Mouse (Mus musculus): ENCODE measurements around the gene Epb42. TPM values are rescaled to one million over a fixed set of nuclear protein-coding genes. Genes with fewer than 3 reads are reported as not detected.
A peak's percentile ranks its signal among the peaks of the same experiment; 100 is the strongest.

Epb42 gene
- polyA plus RNA-seq, 1 experiment, result not detected

DNA sequence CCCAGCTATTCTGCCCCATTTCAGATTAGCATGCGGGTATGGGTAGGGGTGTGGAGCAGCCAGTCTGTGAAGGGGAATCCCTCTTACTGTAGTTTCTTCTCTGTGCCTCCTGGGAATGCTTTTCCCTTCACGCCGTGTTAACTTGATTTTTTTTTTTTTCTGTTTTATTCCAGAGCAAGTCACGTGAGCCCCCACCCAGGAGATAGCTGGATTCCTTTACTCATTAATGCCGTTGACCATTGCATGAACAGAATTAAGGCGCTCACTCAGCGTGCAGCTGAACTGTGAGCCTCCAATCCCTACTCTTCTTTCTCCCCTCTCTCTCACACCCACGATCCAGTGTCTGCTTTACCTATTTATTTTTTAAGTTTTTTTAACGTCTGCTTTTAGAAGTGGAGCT lies 20.6 kb downstream of the Epb42 start:
- H3K9ac ChIP-seq (ENCODE audit: low read depth, poor library complexity, severe bottlenecking), result no peak overlapping the region
- no peak for TF ChIP-seq POLR2A (IDR thresholded peaks at IDR 0.05; ENCODE audit: insufficient read depth, low read length)
- TF ChIP-seq EP300 (IDR thresholded peaks at IDR 0.05; ENCODE audit: insufficient read depth, low read depth, low read length), result no peak
- no peak for TF ChIP-seq CTCF (IDR thresholded peaks at IDR 0.05; ENCODE audit: low read depth, low read length)
- H3K9me3 ChIP-seq (replicated peaks; ENCODE audit: control insufficient read depth, insufficient read depth, low read length, poor library complexity, severe bottlenecking), result 0 out of 2 replicates have a peak, but pooled peaks cover 3% of the 10 kb centered on the region
- no peak overlapping the region for H3K4me3 ChIP-seq (ENCODE audit: low read depth, low read length)
- no peaks in the 10 kb centered on the region for H3K27me3 ChIP-seq (ENCODE audit: control insufficient read depth, insufficient read depth, low read length, poor library complexity, severe bottlenecking)
- peaks cover 3% of the 10 kb centered on the region; the same call in 1 of the 2 replicates for H3K36me3 ChIP-seq (ENCODE audit: control insufficient read depth, insufficient read depth, low read length, poor library complexity, severe bottlenecking)
- no peaks in the 10 kb centered on the region for H3K4me1 ChIP-seq (ENCODE audit: control insufficient read depth, insufficient read depth, low read length)
- no peak overlapping the region for H3K27ac ChIP-seq (ENCODE audit: insufficient read depth, low read length)

DNA sequence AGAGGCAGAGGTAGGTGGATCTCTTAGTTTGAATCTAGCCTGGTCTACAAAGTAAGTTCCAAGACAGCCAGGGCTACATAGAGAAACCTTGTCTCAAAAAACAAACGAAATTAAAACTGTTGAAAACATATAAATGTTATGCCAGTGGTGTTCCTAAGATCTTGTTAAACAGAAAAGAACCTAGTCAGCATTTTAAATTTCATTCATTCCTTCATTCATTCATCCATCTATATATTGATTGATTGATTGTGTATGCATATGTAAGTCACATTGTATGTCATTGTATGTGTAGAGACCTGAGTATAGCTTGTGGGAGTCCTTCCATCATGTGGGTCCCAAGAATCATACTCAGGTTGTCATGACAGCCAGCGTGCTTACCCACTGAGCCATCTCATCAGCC lies 21.4 kb downstream of the Epb42 start:
- Histone ChIP-seq H3K9me3 (replicated peaks; ENCODE audit: control insufficient read depth, insufficient read depth, low read length, poor library complexity, severe bottlenecking) (0 out of 2 replicates have a peak, but pooled peaks cover 3% of the 10 kb centered on the region), H3K27ac (ENCODE audit: insufficient read depth, low read length) (no peak overlapping the region), H3K27me3 (ENCODE audit: control insufficient read depth, insufficient read depth, low read length, poor library complexity, severe bottlenecking) (no peaks in the 10 kb centered on the region), H3K4me1 (ENCODE audit: control insufficient read depth, insufficient read depth, low read length) (no peaks in the 10 kb centered on the region), H3K36me3 (ENCODE audit: control insufficient read depth, insufficient read depth, low read length, poor library complexity, severe bottlenecking) (peaks cover 3% of the 10 kb centered on the region; the same call in 1 of the 2 replicates), H3K4me3 (ENCODE audit: low read depth, low read length) (no peak overlapping the region), H3K9ac (ENCODE audit: low read depth, poor library complexity, severe bottlenecking) (no peak overlapping the region)
- no peak for TF ChIP-seq POLR2A (IDR thresholded peaks at IDR 0.05; ENCODE audit: insufficient read depth, low read length)
- no peak for TF ChIP-seq CTCF (IDR thresholded peaks at IDR 0.05; ENCODE audit: low read depth, low read length)
- TF ChIP-seq EP300 (IDR thresholded peaks at IDR 0.05; ENCODE audit: insufficient read depth, low read depth, low read length), result no peak

GRCm38 (mm10) chr2:121012676-121013075 lies 24.2 kb downstream of the Epb42 start:
- Histone ChIP-seq H3K9me3 (replicated peaks; ENCODE audit: control insufficient read depth, insufficient read depth, low read length, poor library complexity, severe bottlenecking) (0 out of 2 replicates have a peak, but pooled peaks cover under 1% of the 10 kb centered on the region), H3K27me3 (ENCODE audit: control insufficient read depth, insufficient read depth, low read length, poor library complexity, severe bottlenecking) (no peaks in the 10 kb centered on the region)

DNA sequence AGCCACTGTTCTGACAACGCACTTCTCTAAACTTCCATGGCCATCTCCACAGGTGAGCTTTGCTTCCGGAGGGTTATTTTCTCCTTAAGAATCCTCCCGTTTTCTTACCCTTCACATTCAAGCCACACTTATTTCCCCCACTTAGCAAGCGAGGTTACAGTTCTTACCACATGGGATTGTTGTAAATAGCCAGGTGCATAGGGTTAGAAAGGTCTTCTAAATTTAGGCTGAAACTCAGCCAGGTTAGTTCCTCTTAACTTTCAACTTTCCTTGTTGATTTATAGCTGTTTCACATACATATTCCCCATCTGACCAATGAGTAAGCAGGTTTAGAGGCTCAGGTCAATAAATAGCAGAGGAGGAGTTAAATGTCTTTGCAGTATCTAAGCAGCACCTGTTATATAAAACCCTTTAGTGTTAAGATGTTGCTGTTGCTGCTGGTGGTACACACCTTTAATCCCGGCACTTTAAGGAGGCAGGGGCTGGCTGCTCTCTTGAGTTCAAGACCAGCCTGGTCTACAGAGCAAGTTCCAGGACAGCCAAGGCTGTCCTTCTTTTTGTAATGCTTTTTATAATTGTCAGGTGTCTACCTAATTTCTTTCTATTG lies 27.7 kb downstream of the Epb42 start:
- Histone ChIP-seq H3K27ac (ENCODE audit: insufficient read depth, low read length) (no peak overlapping the region), H3K9me3 (replicated peaks; ENCODE audit: control insufficient read depth, insufficient read depth, low read length, poor library complexity, severe bottlenecking) (no peaks in the 10 kb centered on the region), H3K4me3 (ENCODE audit: low read depth, low read length) (peak overlapping the region; percentile 93), H3K4me1 (ENCODE audit: control insufficient read depth, insufficient read depth, low read length) (no peaks in the 10 kb centered on the region), H3K9ac (ENCODE audit: low read depth, poor library complexity, severe bottlenecking) (peak overlapping the region; percentile 40), H3K36me3 (ENCODE audit: control insufficient read depth, insufficient read depth, low read length, poor library complexity, severe bottlenecking) (no peaks in the 10 kb centered on the region), H3K27me3 (ENCODE audit: control insufficient read depth, insufficient read depth, low read length, poor library complexity, severe bottlenecking) (no peaks in the 10 kb centered on the region)
- TF ChIP-seq CTCF (IDR thresholded peaks at IDR 0.05; ENCODE audit: low read depth, low read length), result no peak

More at GRCm38 (mm10) chr2:121012676-121013075, 24.2 kb downstream of the Epb42 start:
- Histone ChIP-seq H3K36me3 (ENCODE audit: control insufficient read depth, insufficient read depth, low read length, poor library complexity, severe bottlenecking) (peaks cover 3% of the 10 kb centered on the region; the same call in 1 of the 2 replicates), H3K4me3 (ENCODE audit: low read depth, low read length) (no peak overlapping the region), H3K4me1 (ENCODE audit: control insufficient read depth, insufficient read depth, low read length) (no peaks in the 10 kb centered on the region), H3K27ac (ENCODE audit: insufficient read depth, low read length) (no peak overlapping the region), H3K9ac (ENCODE audit: low read depth, poor library complexity, severe bottlenecking) (no peak overlapping the region)
- no peak for TF ChIP-seq EP300 (IDR thresholded peaks at IDR 0.05; ENCODE audit: insufficient read depth, low read depth, low read length)
- no peak for TF ChIP-seq CTCF (IDR thresholded peaks at IDR 0.05; ENCODE audit: low read depth, low read length)
- TF ChIP-seq POLR2A (IDR thresholded peaks at IDR 0.05; ENCODE audit: insufficient read depth, low read length), result no peak

GRCm38 (mm10) chr2:121008664-121009007 lies 28.2 kb downstream of the Epb42 start:
- TF ChIP-seq CTCF (IDR thresholded peaks at IDR 0.05; ENCODE audit: low read depth, low read length), result no peak
- TF ChIP-seq EP300 (IDR thresholded peaks at IDR 0.05; ENCODE audit: insufficient read depth, low read depth, low read length), result no peak
- TF ChIP-seq POLR2A (IDR thresholded peaks at IDR 0.05; ENCODE audit: insufficient read depth, low read length), result no peak
- H3K4me3 ChIP-seq (ENCODE audit: low read depth, low read length), result peak overlapping the region; percentile 93
- peak overlapping the region; percentile 40 for H3K9ac ChIP-seq (ENCODE audit: low read depth, poor library complexity, severe bottlenecking)
- H3K36me3 ChIP-seq (ENCODE audit: control insufficient read depth, insufficient read depth, low read length, poor library complexity, severe bottlenecking), result no peaks in the 10 kb centered on the region
- no peaks in the 10 kb centered on the region for H3K4me1 ChIP-seq (ENCODE audit: control insufficient read depth, insufficient read depth, low read length)
- H3K9me3 ChIP-seq (replicated peaks; ENCODE audit: control insufficient read depth, insufficient read depth, low read length, poor library complexity, severe bottlenecking), result no peaks in the 10 kb centered on the region
- H3K27me3 ChIP-seq (ENCODE audit: control insufficient read depth, insufficient read depth, low read length, poor library complexity, severe bottlenecking), result no peaks in the 10 kb centered on the region
- H3K27ac ChIP-seq (ENCODE audit: insufficient read depth, low read length), result no peak overlapping the region

- Histone ChIP-seq H3K4me1 (ENCODE audit: control insufficient read depth, insufficient read depth, low read length) (no peaks in the 10 kb centered on the region), H3K9me3 (replicated peaks; ENCODE audit: control insufficient read depth, insufficient read depth, low read length, poor library complexity, severe bottlenecking) (no peaks in the 10 kb centered on the region), H3K4me3 (ENCODE audit: low read depth, low read length) (peak within 1 kb of the TSS; percentile 93), H3K27me3 (ENCODE audit: control insufficient read depth, insufficient read depth, low read length, poor library complexity, severe bottlenecking) (no peaks in the 10 kb centered on the region), H3K27ac (ENCODE audit: insufficient read depth, low read length) (no peak within 1 kb of the TSS), H3K36me3 (ENCODE audit: control insufficient read depth, insufficient read depth, low read length, poor library complexity, severe bottlenecking) (no peaks in the 10 kb centered on the region), H3K9ac (ENCODE audit: low read depth, poor library complexity, severe bottlenecking) (peak within 1 kb of the TSS; percentile 40)
- TF ChIP-seq POLR2A (IDR thresholded peaks at IDR 0.05; ENCODE audit: insufficient read depth, low read length) (peak; percentile 36), CTCF (IDR thresholded peaks at IDR 0.05; ENCODE audit: low read depth, low read length) (no peak), EP300 (IDR thresholded peaks at IDR 0.05; ENCODE audit: insufficient read depth, low read depth, low read length) (peak; percentile 20; the same call in 1 of the 2 replicates)
Measured at GRCm38 (mm10) chr2:121007925-121008663, 28.8 kb downstream of the Epb42 start, which contains the start of gene Ccndbp1. Gene Ccndbp1 (plus strand): TSS chr2:121008403.
